Mouse (Mus musculus): ENCODE measurements around the gene C1qtnf3. TPM values are rescaled to one million over a fixed set of nuclear protein-coding genes. Genes with fewer than 3 reads are reported as not detected.
"Not testable (repeated sequence)": the region's sequence is repeated elsewhere in the genome, so short reads cannot be mapped to it uniquely, and the experiment has no call there.

C1qtnf3 gene
- polyA plus RNA-seq, 1 experiment from 2014 or later, result 0.32 TPM

DNA sequence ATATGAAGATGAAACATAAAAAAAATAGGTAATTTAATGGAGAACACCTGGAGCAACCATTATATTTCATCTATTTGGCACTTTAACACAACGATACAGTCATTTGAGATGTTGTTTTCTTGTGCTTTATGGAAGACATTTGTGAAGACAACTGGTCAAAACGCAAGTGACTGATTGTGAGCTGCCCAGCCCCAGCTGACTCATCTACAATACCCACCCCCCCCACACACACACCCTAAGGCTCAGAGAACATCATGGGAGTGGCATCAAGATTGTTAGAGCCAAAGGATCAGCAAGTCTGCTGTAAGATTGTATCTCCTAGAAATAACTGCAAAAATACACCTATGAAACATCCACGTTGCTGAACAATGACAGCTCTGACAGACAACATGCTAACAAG is 17.3 kb downstream of the C1qtnf3 start:
- no peak overlapping the region for H3K4me2 ChIP-seq (replicated peaks)
- H3K4me1 ChIP-seq, result no peaks in the 10 kb centered on the region
- no peak overlapping the region for H3K9ac ChIP-seq (replicated peaks)
- H3K36me3 ChIP-seq, result no peaks in the 10 kb centered on the region
- no peak overlapping the region for H3K4me3 ChIP-seq
- H3K27ac ChIP-seq (replicated peaks), result no peak overlapping the region
- no peaks in the 10 kb centered on the region for H3K9me3 ChIP-seq
- no peak for ATAC-seq (replicated peaks)
- 81% methylated on average over 3 of the region's 3 CpGs for WGBS
- H3K27me3 ChIP-seq, result no peaks in the 10 kb centered on the region

- Histone ChIP-seq H3K36me3 (no peaks in the 10 kb centered on the region), H3K27me3 (no peaks in the 10 kb centered on the region), H3K4me3 (no peak overlapping the region), H3K4me1 (no peaks in the 10 kb centered on the region), H3K9ac (replicated peaks) (no peak overlapping the region), H3K9me3 (no peaks in the 10 kb centered on the region), H3K4me2 (replicated peaks) (no peak overlapping the region), H3K27ac (replicated peaks) (no peak overlapping the region)
- WGBS, result 81% methylated on average over 5 of the region's 5 CpGs
- ATAC-seq (replicated peaks), result no peak
Observed at GRCm38 (mm10) chr15:10970777-10971176, 18.6 kb downstream of the C1qtnf3 start.

DNA sequence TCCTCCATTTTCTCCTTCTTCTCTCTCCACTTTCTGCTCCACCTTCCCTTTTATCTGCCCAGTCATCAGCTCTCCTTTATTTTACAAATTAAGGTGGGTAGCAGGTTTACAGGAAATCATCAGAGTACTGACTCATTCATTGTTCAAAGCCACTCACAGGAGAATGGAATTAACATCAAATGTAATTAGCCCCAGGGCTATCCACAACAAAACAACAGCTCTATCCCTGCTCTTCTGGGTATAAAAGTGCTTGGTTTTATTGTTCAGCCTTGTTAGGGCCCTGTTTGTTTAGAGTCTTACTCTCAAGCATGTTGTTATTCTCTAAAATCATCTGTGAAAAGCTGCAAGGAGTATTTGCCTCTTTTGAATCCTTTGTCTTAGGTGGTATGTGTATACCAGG is 25.0 kb downstream of the C1qtnf3 start:
- no peak for ATAC-seq (replicated peaks)
- Histone ChIP-seq H3K9me3 (no peaks in the 10 kb centered on the region), H3K36me3 (no peaks in the 10 kb centered on the region), H3K4me2 (replicated peaks) (no peak overlapping the region), H3K9ac (replicated peaks) (no peak overlapping the region), H3K4me1 (peaks cover 6% of the 10 kb centered on the region), H3K4me3 (no peak overlapping the region), H3K27ac (replicated peaks) (no peak overlapping the region), H3K27me3 (no peaks in the 10 kb centered on the region)

DNA sequence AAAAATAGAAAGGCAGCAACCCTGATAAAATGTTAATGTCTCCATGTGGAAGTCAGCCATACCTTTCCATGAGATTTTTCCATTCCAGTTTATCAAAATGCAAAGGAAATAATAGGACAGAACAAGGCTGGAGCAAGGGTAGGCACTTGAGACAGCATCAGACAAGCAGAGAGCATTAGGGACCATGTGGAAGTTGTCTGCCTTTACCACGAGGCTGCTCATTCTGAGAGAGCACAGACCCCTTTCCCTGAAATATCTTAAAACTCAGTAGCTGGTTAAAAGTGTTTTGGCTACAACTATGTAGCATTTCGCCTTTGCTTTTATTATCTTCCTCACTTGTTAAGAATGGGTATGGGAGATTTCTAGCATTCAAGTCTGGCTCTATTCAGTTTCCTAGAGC is 28.6 kb downstream of the C1qtnf3 start:
- 60% methylated on average over 2 of the region's 2 CpGs for WGBS
- Histone ChIP-seq H3K9ac (replicated peaks) (no peak overlapping the region), H3K4me1 (peaks cover 9% of the 10 kb centered on the region), H3K36me3 (no peaks in the 10 kb centered on the region), H3K9me3 (no peaks in the 10 kb centered on the region), H3K4me3 (no peak overlapping the region), H3K27me3 (no peaks in the 10 kb centered on the region), H3K27ac (replicated peaks) (no peak overlapping the region), H3K4me2 (replicated peaks) (peak overlapping the region; percentile 68; the same call in 1 of the 2 replicates)
- ATAC-seq (replicated peaks), result no peak

DNA sequence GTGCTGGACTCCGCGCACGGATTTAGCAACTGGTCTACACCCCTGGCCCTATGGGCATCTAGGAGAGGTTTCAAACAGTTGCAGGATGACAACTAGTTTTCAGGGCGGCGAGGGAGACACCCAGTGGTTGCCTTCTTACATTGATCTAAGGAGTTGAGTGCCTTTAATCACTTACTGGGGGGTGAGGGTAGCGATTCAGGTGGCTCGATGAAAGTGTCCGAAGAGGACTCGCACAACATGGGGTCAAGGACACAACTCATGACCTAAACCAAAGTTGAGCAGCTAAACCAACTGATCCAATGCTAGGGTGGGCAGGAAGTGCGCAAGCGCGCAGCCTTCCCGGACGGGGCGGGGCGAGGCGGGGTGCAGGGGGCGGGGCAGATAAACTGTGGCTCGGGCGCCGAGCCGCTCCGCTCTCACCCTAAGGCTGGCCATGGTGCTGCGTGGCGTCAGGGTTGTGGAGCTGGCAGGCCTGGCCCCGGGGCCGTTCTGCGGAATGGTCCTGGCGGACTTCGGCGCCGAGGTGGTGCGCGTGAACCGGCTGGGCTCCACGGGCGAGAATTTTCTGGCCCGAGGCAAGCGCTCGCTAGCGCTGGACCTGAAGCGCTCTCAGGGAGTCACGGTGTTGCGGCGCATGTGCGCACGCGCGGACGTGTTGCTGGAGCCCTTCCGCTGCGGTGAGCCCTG is 29.4 kb downstream of the C1qtnf3 start, which contains the start of gene Amacr:
TSS of gene Amacr (plus strand) at position 380 of the 687 bp plus-strand sequence.
- ATAC-seq (replicated peaks), result peak; percentile 100
- no peaks in the 10 kb centered on the region for H3K9me3 ChIP-seq
- under 1% methylated on average over 51 of the region's 52 CpGs for WGBS

DNA sequence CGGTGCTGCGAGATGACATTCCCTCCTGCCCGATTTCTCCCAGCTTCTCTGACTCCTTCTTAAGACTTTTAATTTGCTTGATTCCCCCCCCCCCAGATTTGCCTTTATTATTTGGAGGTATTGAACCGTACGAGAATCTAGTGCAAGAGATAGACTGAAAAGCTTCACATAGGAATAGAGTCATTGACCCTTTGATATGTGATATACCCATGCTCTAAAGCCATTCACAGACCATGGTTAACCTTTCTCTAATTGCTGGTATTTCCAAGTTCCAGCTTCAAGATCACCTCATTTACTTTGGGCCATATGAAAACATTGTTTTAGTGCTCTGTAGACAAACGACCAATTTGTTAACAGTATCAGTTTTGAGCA is 29.9 kb downstream of the C1qtnf3 start:
- Histone ChIP-seq H3K4me1 (peaks cover 9% of the 10 kb centered on the region), H3K9me3 (no peaks in the 10 kb centered on the region), H3K9ac (replicated peaks) (peak overlapping the region; percentile 82), H3K4me2 (replicated peaks) (peak overlapping the region; percentile 68), H3K36me3 (no peaks in the 10 kb centered on the region), H3K4me3 (peak overlapping the region; percentile 85), H3K27me3 (no peaks in the 10 kb centered on the region), H3K27ac (replicated peaks) (peak overlapping the region; percentile 89)
- ATAC-seq (replicated peaks), result peak; percentile 41
- 6% methylated on average over 6 of the region's 6 CpGs for WGBS

More for the DNA sequence above, 29.4 kb downstream of the C1qtnf3 start, which contains the start of gene Amacr:
- Histone ChIP-seq H3K27me3 (no peaks in the 10 kb centered on the region), H3K4me3 (peak within 1 kb of the TSS; percentile 85), H3K4me1 (peaks cover 9% of the 10 kb centered on the region), H3K4me2 (replicated peaks) (peak within 1 kb of the TSS; percentile 68), H3K27ac (replicated peaks) (peak within 1 kb of the TSS; percentile 89), H3K36me3 (no peaks in the 10 kb centered on the region), H3K9ac (replicated peaks) (peak within 1 kb of the TSS; percentile 82)

- Histone ChIP-seq H3K4me1 (peaks cover 9% of the 10 kb centered on the region), H3K9me3 (no peaks in the 10 kb centered on the region), H3K27ac (replicated peaks) (no peak overlapping the region), H3K4me3 (no peak overlapping the region), H3K9ac (replicated peaks) (no peak overlapping the region), H3K4me2 (replicated peaks) (no peak overlapping the region), H3K36me3 (no peaks in the 10 kb centered on the region), H3K27me3 (no peaks in the 10 kb centered on the region)
- WGBS, result 83% methylated on average over 6 of the region's 6 CpGs
- no peak for ATAC-seq (replicated peaks)
Observed at GRCm38 (mm10) chr15:10985756-10986155, 33.6 kb downstream of the C1qtnf3 start.

- not testable (repeated sequence) for H3K4me3 ChIP-seq; ATAC-seq (replicated peaks); H3K27me3 ChIP-seq; H3K9me3 ChIP-seq; H3K9ac ChIP-seq (replicated peaks); H3K36me3 ChIP-seq; H3K27ac ChIP-seq (replicated peaks); H3K4me1 ChIP-seq; H3K4me2 ChIP-seq (replicated peaks)
- WGBS, result 76% methylated on average over 2 of the region's 2 CpGs
Observed at GRCm38 (mm10) chr15:10986477-10986876, 34.3 kb downstream of the C1qtnf3 start.

DNA sequence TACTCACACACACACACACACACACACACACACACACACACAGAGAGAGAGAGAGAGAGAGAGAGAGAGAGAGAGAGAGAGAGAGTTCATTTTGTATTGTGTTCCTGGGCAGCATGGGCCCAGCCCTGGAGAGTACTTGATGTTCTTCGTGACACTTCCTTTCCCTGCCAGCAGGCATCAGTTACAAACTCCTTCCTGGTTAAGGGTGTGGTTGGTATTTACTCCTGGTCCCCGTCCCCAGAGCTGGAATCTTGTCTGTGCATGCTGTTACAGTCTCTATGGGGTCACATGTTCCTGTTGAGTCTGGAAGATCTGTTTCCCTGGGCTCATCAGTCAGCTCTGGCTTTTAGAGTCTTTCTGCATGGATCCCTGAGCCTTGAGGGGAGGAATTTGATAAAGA is 38.3 kb downstream of the C1qtnf3 start:
- Histone ChIP-seq H3K9ac (replicated peaks) (no peak overlapping the region), H3K4me3 (no peak overlapping the region), H3K4me1 (no peaks in the 10 kb centered on the region), H3K36me3 (0 out of 2 replicates have a peak, but pooled peaks cover 3% of the 10 kb centered on the region), H3K4me2 (replicated peaks) (no peak overlapping the region), H3K27me3 (no peaks in the 10 kb centered on the region), H3K27ac (replicated peaks) (no peak overlapping the region), H3K9me3 (no peaks in the 10 kb centered on the region)
- no peak for ATAC-seq (replicated peaks)
- 60% methylated on average over 2 of the region's 2 CpGs for WGBS

DNA sequence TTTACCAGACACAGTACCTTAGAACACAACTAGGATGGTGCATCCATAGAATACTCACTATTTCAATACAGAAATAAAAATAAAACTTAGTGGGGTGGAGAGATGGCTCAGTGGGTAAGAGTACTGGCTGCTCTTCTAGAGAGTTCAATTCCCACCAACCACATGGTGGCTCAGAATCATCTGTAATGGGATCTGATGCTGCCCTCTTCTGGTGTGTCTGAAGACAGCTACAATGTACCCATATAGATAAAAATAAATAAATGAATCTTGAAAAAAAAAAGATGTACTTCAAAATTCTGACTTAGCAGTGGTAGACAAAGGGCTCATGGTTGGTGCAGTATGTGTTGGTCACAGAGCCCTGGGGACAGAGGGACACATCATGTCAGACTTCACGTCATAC is 39.4 kb downstream of the C1qtnf3 start:
- 100% methylated on average over 1 of the region's 1 CpGs for whole genome bisulfite sequencing
- H3K4me2 ChIP-seq (replicated peaks), result no peak overlapping the region
- H3K36me3 ChIP-seq, result 0 out of 2 replicates have a peak, but pooled peaks cover 3% of the 10 kb centered on the region
- ATAC-seq (replicated peaks), result no peak
- H3K9me3 ChIP-seq, result no peaks in the 10 kb centered on the region
- no peak overlapping the region for H3K9ac ChIP-seq (replicated peaks)
- H3K27me3 ChIP-seq, result no peaks in the 10 kb centered on the region
- H3K4me1 ChIP-seq, result no peaks in the 10 kb centered on the region
- no peak overlapping the region for H3K27ac ChIP-seq (replicated peaks)
- H3K4me3 ChIP-seq, result no peak overlapping the region

DNA sequence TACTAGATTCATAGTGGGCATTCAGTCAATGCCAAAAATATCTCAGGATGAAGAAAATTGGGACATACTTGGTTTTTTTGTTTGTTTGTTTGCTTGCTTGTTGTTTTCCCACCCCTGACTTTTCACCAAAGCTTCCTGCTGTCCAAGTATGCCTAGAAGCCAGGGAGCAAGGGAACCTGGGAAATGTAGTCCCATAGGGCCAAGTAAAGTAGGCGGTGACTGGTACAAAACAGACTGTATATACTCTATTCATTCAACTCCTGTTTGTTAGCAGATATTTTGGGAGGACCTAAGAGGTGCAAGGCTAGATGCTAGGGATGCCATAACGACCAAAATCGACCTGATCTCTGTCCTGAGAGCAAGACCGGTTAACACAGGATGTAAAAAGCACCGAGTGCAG is 47.7 kb downstream of the C1qtnf3 start:
- no peaks in the 10 kb centered on the region for H3K9me3 ChIP-seq
- no peaks in the 10 kb centered on the region for H3K4me1 ChIP-seq
- H3K9ac ChIP-seq (replicated peaks), result no peak overlapping the region
- H3K4me3 ChIP-seq, result no peak overlapping the region
- H3K27me3 ChIP-seq, result no peaks in the 10 kb centered on the region
- 61% methylated on average over 5 of the region's 5 CpGs for WGBS
- H3K27ac ChIP-seq (replicated peaks), result no peak overlapping the region
- 0 out of 2 replicates have a peak, but pooled peaks have one; percentile 66 for ATAC-seq (replicated peaks)
- 0 out of 2 replicates have a peak, but pooled peaks cover 2% of the 10 kb centered on the region for H3K36me3 ChIP-seq
- H3K4me2 ChIP-seq (replicated peaks), result no peak overlapping the region

GRCm38 (mm10) chr15:11000421-11000820 is 48.3 kb downstream of the C1qtnf3 start, which contains the start of gene Slc45a2:
Gene Slc45a2, plus strand, starts transcription at chr15:11000721.
- H3K27me3 ChIP-seq, result no peaks in the 10 kb centered on the region
- no peaks in the 10 kb centered on the region for H3K9me3 ChIP-seq
- no peak within 1 kb of the TSS for H3K4me3 ChIP-seq
- H3K4me2 ChIP-seq (replicated peaks), result no peak within 1 kb of the TSS
- WGBS, result 52% methylated on average over 7 of the region's 7 CpGs
- no peaks in the 10 kb centered on the region for H3K4me1 ChIP-seq
- no peak for ATAC-seq (replicated peaks)
- H3K36me3 ChIP-seq, result no peaks in the 10 kb centered on the region
- H3K9ac ChIP-seq (replicated peaks), result no peak within 1 kb of the TSS
- H3K27ac ChIP-seq (replicated peaks), result no peak within 1 kb of the TSS

DNA sequence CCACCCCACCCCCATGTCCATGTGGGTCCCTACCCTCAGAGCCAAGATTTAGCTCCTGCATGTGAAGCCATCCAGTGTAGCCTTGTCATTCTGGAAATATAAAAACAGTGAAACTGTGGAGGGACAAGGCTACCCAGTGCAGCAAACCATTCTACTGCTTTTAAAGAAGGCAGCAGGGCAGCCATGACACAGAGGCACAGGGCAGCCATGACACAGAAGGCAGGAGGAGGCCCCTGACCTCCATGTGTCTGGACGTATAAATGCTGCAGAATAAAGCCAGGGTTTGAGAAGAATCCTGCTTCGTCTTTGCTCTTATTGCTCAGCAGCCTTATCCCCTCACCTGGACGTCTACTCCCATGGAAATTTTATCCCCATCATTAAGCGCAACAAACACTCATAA is 51.7 kb downstream of the C1qtnf3 start:
- Histone ChIP-seq H3K4me3 (no peak overlapping the region), H3K4me2 (replicated peaks) (no peak overlapping the region), H3K9me3 (no peaks in the 10 kb centered on the region), H3K4me1 (no peaks in the 10 kb centered on the region), H3K27ac (replicated peaks) (no peak overlapping the region), H3K9ac (replicated peaks) (no peak overlapping the region), H3K36me3 (no peaks in the 10 kb centered on the region), H3K27me3 (no peaks in the 10 kb centered on the region)
- 93% methylated on average over 4 of the region's 4 CpGs for WGBS
- no peak for ATAC-seq (replicated peaks)

Data from forebrain, embryonic 15.5 days (tissue).